Mouse (Mus musculus): ENCODE measurements around the gene B3gnt2.

The B3gnt2 gene

DNA sequence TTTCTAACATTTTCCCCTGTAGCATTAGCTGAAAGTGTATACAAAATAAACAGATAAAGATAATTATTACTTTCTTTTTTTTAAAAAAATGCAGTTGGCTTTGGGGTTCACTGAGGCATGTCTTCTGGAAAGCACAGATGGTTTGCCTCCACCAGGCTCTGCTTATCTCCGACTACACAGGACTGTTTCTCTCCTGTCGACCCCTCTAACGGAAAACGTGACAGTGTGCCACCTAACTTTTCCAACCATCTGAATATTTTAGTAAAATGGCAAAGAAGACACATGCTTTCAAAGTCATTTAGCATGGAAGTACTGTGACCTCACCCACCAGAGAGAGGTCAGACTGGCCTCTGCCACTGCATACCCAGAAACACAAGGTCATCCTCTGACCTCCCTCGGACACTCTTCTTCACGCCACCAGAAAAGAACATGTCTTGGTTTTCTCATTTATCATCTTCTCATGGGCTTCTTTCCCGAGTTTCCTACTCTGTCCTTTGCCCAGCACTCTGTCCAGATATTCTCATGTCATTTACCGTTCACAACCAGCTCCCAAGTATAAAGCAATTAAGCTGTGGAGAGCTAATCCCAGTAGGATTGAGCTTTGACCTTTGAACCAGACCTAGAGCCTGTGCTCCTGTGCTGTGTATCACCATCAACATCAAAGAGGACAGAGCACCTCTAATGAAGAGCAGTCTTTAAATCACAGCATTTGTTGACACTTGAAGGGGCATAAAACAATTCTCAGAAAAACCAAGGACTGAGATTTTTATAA is 13.6 kb downstream of the B3gnt2 start:
- DNase-seq, result no peak

DNA sequence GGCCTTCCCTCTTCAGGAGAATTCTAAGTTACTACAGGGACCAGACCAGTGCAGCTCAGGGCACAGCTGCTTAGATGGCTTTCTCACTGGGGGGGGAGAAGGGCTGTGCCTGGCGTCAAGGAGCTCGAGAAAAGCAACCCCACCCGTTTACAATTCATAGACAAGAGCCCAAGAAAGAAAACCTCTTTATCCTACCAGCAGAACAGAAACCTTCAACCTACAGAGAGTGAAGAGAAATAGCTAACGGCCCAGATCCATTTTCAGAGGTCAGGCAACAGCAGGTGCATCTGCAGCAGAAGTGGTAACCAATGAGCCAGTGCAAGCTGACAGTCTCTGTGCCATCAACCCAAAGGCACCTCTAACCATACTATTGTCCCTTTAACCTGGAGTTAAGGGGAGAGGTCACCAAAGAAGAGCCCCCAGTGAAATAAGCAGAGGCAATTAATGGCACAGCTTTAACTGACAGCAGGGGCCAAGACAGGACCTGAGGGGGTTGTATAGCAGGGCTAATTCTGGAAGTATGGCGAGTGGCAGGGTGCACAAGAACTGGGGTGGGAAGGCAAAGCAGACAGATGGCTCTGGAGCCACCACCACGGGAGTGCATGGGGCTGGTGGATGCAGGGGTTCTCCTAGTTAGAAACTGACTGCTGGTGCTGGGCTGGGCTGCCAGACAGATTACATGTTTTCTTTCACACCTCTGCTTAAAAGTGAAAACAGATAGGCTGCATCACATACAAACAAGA is 14.5 kb downstream of the B3gnt2 start:
- DNase-seq, result no peak

DNA sequence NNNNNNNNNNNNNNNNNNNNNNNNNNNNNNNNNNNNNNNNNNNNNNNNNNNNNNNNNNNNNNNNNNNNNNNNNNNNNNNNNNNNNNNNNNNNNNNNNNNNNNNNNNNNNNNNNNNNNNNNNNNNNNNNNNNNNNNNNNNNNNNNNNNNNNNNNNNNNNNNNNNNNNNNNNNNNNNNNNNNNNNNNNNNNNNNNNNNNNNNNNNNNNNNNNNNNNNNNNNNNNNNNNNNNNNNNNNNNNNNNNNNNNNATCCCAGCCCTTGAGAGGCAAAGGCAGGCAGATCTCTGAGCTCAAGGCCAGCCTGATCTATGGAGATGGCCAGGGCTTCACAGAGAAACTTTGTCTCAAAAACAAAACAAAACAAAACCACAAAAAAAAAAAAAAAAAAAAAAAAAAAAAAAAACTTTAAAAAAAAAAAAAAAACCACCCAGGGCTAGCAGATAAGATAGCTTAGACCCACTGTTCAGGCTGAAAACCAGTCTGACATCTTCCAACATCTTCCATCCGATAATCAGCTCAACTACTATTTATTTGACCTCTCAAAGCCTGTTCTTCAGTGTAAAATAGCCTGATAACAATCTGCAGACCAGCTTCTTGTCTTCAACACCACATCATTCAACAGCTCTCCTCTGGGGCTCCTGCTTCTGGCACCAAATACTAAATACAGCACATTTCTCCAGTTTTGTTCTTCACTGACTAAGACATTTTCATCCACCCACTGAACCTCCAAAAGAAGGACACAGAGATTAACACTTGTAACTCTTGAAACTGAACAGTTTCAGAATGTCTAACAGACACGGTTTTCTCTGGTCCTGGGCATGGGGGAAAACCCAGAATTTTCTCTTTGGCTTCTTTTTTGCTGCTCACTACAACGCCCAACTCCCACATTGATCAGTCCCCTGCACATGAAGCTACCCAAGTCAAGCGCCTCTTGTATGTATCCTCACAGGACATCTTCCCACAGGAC is 15.7 kb downstream of the B3gnt2 start:
- DNase-seq, result peak; percentile 54

DNA sequence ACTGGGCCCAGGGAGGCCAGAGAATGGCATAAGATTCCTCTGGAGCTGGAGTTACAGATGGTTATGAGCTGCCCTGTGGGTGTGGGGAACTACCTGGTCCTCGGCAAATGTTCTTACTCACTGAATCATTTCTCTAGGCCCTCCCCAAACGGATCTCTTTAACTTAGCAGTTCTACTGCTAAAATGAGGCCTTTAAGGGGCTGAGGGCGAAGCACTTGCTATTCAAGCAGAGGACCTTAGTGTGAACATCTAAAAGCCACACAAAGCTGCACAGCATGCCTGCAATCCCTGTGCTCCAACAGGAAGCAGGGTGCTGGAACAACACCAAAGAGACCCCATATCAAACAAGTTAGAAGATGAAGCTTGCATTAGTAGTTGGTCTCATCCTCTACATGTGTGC is 21.3 kb downstream of the B3gnt2 start:
- DNase-seq, result no peak

DNA sequence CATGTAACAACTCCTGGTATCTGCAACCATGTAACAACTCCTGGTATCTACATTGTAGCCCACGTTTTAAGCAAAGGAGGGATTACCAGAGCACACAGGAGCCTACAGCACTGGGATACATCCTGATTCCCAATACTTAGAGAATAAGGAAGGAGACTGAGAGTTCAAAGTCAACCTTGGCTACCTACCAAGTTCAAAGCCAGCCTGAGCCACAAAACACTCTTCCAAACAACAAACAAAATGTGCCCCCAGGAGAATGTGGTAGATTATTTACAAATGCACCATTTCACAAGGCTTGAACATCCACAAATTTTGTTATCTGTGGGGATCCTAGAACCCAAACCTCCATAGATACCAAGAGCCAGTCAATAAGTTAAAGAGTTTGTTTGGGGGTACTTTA is 22.4 kb downstream of the B3gnt2 start:
- no peak for DNase-seq

DNA sequence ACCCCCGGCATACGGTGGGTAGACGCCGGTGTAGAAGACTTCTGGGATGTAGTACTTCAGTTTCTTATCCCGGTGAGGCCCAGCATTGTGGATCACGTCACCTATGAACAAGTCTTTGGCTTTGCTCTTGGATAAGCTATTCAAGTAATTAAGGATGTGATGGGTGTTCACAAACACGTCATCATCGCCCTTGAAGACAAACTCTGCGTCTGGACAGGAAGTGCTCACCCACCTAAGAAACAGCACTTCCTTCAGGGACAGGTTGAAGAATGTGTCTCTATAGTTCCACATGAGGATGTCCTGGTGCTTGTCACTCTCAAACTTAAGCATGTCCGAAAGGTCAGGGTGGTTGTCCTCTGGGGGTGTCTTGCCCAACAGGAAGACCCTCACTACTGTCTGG is 24.5 kb downstream of the B3gnt2 start:
- no peak for DNase-seq

DNA sequence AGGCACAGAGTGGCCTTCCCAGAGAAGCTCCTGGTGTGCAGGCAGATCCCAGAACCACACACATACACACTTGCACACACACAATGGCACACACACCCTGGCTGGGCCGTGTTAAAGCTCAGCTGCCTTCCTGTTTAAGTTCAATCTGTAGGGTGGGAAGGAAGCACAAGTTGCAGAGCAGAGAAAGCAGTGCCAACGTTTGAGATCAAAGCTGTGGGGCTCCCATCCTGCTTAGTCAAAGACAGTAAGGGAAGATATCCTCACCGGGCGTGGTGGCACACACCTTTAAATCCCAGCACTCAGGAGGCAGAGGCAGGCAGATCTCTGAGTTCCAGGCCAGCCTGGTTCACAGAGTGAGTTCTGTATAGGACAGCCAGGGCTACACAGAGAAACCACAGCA is 28.2 kb downstream of the B3gnt2 start:
- no peak for DNase-seq

DNA sequence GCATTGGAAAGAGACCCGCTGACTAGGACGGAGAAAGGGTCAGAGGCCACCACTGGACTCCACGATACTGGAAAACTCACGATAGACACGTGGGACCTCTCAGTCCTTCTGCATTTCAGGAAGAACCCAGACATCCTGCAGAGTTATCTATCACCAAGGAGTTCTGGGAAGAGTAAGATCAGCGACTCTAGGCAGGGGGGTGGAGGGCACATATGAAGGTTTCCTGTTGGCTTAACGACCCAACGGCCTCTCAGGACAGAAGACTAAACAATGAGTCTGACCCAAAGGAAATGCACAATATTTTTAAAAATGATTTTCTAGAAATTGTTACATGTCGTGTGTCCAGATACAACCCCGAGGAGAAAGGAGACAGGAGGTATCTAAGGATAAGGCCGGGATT is 28.8 kb downstream of the B3gnt2 start:
- no peak for DNase-seq

DNA sequence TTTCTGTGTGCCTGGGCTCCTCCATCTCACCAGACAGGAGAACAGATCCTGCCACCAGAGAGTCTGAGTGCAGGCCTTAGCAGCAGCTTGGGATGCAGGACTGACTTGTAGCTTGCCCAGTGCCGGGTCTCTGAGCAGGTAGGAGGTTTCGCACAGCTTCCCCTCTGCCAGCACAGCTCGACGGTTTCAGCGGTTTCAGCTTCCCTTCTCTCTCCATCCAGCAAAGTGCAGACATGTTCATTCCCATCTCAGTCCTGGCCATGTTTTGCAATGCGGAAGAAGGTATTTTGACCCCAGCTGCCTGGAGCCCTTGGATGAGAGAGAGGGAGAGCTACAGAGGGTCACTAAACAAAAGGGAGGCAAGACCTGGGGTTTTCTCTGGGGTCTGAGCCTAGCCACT is 30.1 kb downstream of the B3gnt2 start:
- no peak for DNase-seq

DNA sequence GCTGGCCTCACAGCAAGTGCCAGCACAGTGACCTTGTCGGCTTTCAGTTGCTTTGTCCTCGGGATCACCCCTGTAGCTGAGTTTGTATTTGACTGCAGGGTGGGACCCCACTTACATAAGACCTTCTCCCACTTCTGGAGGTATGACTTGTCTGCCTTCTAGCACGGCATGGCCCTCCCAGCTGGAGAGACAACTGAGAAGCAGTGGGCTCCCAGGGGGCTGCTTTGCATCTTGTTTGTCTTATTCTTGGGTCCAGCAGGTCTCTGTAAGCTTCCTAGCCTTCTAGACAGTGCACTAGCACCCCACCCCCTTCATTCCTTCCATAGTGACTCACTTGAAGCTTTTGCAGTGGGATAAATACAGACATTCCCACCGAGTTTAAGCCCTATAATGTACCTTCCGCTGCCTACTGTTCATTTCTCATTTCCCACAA is 30.6 kb downstream of the B3gnt2 start:
- DNase-seq, result no peak

DNA sequence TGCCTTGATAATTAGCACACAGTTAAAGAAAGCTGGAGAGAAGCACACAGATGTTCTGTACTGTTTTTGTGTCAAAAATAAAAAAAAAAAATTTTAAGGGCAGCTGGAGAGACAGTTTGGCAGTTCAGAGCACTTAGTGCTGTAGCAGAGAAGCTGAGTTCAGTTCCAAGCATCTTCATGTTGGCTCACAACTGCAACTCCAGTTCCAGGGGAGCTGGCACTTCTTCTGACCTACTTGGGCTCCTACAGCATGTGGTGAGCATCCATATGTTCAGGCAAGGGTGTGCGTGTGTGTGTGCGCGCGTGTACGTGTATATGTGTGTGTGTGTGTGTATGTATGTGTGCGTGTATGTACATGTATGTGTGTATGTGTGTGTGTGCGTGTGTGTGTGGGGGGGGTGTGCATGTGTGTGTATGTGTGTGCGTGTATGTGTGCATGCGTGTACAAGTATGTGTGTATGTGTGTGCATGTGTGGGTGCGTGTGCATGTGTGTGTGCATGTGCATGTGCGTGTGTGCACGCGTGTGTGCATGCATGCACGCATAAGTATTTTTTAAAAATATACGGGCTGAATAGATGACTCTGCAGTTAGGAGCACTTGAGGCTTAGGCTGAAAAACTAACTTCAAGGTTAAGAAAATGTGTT is 31.7 kb downstream of the B3gnt2 start:
- DNase-seq, result no peak

DNA sequence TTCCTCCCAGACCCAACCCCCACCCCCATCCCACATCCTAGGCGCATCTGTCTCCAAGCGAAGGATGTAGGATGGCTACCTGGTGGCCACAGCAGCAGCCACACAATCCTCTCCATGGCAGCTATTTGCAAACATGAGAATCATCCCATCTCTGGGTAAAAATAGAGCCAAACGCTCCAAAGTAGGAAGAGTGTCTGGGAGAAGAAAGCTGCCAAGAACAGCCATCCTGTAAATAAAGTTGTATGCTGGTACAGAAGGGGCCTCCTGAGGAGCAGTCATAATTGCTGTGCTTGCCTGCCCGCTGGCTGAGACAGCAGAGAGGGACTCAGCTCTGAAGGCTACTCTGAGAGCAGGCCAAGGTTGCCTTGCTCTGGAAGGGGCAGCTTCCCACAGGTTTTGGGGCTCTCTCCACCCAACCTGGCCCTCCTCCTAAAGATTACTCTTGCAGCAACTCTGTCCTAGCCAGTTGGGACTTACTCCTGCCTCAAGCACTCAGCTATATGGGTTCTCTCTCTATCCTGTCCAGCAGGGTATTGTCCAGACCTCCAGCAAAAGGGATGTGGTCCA is 33.2 kb downstream of the B3gnt2 start:
- DNase-seq, result no peak

DNA sequence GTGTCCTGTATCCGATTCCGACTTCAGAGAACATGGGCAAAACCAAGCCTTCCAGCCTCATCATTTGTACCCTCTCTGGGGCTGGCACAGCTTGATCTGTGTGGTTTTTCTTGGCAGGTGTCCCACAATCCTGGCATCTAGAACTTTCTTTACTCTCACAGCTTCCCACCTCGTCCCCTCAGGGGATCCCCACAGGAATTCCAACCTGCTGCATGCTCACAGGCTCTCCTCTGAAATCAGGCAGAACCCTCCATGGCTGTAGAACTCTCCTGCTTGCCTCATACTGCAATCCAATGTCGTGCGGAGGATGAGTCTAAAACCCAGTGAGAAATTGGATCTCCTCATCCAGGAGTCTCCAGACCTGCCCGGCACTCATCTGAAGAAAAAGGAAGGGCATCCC is 34.1 kb downstream of the B3gnt2 start:
- no peak for DNase-seq

DNA sequence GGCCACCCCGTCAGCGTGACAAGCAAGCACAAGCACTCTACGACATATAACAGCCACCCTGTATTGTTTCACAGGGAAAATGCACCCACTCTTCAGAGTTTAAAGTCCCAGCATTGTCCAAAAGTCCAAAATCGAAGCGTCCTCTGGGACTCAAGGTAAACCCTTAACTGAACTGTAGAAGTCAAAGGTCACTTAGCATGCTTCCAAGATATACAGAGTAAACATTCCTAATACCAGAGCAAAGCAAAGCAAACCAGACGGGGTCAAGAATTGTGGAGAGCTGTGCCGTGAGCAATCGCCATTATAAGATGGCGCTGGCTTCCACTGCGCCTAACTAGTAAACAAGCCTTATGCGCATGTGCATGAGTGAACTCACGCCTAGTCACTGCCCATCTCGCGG is 34.7 kb downstream of the B3gnt2 start:
- no peak for DNase-seq

DNA sequence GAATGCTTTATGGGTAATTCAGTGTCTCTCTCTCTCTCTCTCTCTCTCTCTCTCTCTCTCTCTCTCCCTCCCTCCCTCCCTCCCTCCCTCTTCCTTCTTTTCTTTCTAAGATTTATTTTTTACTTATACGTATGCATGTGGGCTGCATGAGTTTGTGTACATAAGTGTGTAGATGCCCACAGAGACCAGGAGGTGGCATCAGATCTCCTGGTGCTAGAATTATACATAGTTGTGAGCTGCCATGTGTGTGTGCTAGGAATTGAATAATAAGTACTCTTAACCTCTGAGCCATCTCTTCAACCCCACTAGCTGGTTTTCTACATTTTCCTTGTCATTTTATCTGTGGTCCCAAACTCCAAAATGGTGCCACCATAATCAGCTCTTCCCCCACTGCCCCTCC is 35.2 kb downstream of the B3gnt2 start:
- no peak for DNase-seq

DNA sequence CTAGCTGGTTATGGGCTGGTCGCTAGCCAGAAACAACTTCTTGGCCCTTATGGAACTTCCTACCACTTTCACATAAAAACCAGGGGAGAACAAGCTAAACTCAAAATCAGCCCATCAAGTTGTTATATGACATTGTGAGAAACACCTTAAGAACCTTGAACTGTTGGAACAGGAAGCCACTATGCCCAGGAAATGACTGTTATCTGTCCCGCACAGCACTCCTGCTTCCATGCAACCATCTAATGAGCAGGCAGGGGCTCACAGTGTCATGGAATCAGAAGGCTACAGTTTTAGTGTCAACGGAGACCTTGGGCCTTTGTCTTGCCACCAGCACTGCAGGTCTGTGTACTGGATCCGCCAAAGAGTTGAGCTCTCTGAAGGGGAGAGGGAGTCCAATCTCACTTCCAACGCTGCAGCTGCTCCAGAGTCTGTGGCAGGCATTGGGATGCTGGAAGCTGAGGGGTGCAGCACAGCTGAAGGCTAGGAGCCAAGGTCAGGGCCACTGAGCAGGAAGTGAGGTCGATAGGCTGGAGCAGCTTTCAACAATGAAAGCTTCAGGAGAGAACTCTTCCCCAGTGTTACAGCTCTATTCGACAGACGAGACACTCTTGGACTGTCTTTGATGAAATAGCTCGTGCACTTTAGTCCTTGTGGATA is 36.6 kb downstream of the B3gnt2 start:
- no peak for DNase-seq

DNA sequence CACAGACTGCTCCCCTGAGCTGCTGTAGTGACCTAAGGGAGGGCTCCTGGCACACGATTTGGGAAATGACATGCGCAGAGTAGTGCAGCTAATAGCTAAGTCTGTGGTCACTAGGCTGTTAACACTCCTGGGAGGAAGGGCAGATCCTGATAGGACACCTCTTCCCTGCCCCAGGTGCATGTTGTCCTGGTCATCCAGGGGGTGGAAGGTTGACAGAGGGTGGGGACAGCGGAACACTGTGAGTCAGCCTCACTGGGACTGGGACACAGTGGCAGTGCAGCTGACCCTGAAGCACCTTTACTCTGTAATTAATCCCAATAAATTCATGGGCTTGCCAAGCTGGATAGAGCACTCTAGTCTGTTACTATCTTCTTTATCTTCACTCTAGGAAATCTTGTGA is 39.5 kb downstream of the B3gnt2 start:
- DNase-seq, result no peak

DNA sequence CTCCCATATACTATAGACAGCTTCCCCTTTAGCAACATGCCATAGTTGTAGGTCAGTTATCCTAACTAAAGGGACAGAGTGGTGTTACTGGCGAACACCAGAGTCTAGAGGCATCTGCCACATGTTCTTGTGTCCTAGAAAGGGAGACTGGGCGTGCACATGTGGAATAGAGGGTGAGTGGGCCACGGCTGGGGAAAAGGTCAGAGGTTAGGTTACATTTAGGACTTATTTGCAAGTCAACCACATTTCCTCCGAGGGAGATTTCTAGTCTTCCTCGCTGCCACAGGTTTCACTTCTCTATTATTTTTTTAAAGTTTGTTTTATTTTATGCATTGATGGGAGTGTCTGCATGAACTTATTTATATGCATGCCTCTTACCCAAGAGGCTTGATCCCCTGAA is 42.4 kb downstream of the B3gnt2 start:
- DNase-seq, result peak; percentile 53

DNA sequence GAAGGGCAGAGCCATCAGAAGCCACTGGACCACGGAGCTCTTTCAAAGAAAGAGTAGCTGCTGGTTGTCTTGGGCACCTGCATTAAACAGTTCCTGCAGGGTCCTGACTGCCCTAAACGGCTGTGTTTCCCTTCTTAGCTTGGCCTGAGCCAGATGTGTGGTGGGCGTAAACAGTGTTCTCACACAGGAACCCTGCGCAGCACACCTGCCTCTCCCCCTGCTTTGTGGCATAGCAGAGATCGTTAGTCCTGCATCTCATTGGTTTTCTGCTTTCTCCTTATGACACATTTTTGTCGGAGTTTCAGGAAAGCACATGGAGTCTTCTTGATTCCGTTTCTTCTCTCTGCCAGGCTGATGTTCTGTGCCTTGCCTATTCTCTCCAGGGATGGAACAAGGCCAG is 44.9 kb downstream of the B3gnt2 start:
- DNase-seq, result no peak

DNA sequence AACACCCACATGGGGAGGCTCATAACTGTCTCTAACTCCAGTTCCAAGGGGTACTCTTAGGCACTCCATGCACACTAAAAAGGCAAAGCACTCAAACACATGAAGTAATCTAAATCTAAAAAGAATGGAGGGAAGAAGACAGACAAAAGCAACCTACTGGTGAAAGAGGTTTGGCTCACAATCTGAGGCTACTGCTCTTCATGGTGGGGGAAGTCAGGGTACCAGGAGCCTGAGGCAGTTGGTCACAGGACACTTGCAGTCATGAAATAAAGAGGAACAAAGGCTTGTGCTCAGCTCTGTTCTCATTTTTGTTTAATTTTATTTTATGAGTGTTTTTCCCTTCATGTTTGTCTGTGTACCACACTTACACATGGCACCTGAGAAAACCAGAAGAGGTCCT is 45.6 kb downstream of the B3gnt2 start:
- no peak for DNase-seq

DNA sequence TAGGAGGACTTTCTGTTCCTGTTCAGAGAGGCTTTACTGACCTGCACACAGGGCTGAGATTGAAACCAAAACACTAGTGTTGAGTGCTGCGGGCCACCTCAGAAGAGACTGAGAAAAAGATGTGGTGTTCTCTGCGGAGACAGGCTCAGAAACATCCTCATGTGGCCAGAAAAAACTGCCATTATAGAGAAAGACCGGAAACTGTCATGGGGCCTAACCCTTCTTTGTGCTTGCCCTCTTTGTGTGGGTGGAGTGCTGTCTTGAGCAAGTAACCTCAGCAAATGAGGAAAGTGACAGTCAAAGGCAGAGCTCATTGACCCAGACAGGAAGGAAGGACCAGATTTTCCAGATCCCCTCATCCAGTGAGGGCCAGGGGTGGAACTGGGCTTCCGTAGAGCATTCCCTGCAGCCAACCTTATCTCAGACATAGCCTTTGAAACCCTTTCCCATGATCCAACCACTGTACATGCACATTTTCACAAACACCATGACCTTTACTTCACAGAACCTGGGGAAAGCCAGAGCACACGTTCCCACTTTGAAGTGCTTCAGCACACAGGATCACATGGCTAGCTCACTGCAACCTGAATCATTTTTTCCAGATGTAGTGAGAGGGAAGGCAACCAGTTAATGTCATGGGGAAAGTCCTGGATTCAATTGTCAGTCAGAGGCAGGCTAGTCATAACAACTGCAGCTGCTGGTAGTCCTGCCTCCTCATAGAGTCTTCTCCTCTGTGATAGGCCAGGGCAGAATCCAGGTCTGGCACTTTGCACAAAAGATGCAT is 46.6 kb downstream of the B3gnt2 start:
- DNase-seq, result peak; percentile 56
